Mouse (Mus musculus): Measurements from ENCODE around the gene Col4a4.

DNA sequence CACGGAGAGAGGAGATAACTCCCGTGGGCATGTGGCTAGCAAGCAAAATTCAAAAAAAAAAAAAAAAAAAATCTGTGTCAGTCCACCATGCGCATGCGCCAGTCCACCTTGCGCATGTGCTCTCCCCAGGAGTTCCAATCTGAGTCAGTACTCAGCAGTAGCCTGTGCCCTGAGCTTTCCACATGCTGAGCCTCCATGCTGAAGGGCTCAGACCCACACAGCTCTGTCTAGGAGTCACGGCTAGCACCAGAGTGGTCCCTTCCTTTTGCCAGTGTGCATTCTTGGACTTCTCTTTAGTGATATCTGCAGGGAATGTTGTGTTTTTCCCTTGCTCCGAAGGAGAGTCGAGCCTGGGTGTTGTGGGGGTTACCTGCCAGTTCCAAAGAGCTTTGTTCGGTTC lies 177.4 kb downstream of the Col4a4 start:
- TF ChIP-seq CTCF (IDR thresholded peaks at IDR 0.05; ENCODE audit: low read depth) (no peak), EP300 (IDR thresholded peaks at IDR 0.05; ENCODE audit: low read depth) (no peak)

Data from heart, postnatal 0 days (tissue).